Mouse (Mus musculus) liver, adult (tissue): ENCODE data around the gene Cldn3.

Source experiments
- GATA4 ChIP-seq: IDR thresholded peaks from 2 replicates; pipeline ENCODE4 v1.6.1; 2014; ENCODE audit warnings: mild to moderate bottlenecking, low read length; ENCODE audit not compliant: insufficient replicate concordance

Gene Cldn3

GRCm38 (mm10) chr5:134985633-134986297 is at the start of gene Cldn3:
Gene Cldn3 (plus strand): TSS chr5:134986214.
- TF ChIP-seq GATA4, result no peak

DNA sequence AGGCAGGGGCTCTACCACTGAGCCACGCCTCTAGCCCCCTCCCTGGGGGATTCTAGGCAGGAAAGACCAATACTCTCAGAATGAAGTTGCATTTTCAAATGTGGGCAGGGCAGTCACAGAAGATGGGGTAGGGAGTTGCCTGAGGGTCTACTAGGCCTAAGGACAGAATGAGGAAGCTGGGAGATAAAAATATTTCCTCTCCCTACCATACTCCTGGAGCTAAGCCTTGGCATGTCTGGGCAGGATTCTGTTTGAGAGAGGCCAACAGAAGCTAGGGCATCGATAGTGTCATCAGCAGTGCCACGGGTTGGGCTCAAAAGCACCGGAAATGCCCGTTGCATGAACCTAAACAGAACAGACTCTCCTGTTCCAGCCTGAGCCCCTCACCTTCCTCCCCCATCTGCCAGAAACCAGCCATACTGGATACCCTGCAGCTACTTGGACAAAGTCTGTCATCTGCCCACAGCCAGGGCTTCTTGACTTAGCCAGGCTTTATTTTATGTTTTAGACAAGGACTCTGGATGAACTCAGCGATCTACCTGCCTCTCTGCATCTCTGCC is 49.3 kb upstream of the Cldn3 start:
- TF ChIP-seq GATA4, result no peak

GRCm38 (mm10) chr5:134939069-134939468 is 46.9 kb upstream of the Cldn3 start:
- TF ChIP-seq GATA4, result no peak

- TF ChIP-seq GATA4, result no peak
Observed at GRCm38 (mm10) chr5:134941472-134942209, 44.4 kb upstream of the Cldn3 start.

- no peak for TF ChIP-seq GATA4
Observed at GRCm38 (mm10) chr5:134942740-134943139, 43.3 kb upstream of the Cldn3 start.

DNA sequence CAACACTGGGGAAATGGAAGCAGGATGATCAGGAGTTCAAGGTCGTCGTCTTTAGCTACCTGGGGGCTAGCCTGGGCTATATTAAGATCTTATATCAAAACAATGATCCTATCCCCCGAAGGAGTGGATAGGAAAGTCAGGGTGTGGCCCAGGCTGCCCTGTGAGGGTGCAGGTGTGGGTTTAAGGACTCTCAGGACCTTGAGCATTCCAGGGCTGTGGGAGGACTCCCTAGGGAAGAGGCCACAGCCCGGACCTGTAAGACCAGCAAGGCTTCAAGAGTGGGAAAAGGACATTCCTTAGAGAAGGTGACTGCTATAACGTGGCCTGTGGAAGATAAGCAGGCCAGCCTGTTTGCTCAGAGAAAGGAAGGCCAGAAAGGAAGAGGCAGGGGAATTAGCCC is 41.8 kb upstream of the Cldn3 start:
- no peak for TF ChIP-seq GATA4

DNA sequence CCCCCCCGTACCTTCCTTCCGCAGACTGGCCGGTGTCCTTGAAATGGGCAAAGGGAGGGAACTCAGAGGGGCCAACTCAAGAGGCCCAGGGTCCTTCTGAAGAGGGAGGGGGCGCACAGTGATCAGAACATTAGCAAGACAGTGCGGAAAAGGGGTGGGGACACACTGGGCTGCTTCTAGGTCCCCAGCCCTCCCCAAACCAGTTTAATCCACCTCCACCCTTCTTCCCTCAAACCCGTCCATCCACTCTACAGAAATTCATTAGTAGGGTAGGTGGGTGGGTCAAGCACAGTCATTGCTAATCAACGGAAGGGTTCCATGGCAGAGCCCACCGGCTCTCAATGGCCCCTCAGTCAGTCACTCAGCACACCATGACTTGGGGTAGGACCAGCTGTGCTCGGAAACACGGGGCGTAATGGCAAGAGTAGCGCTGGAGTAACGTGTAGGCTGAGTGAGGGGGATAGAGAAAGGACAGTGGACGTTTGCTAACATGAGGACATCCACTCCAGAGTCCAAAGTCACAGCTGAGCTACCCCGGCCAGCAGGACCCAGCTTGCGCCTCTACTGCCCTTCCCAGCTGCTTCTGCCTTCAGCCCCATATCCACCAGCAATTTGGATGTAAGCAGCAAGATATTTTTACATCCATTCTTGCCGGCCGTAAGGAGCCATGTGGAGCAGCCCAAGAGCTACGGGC is 40.6 kb upstream of the Cldn3 start:
- TF ChIP-seq GATA4, result no peak

GRCm38 (mm10) chr5:134946063-134946856 is 39.8 kb upstream of the Cldn3 start:
- no peak for TF ChIP-seq GATA4

- no peak for TF ChIP-seq GATA4
Observed at GRCm38 (mm10) chr5:134946857-134947255, 39.2 kb upstream of the Cldn3 start, which contains the start of gene Cldn4. Gene Cldn4 (minus strand): TSS chr5:134946934.

DNA sequence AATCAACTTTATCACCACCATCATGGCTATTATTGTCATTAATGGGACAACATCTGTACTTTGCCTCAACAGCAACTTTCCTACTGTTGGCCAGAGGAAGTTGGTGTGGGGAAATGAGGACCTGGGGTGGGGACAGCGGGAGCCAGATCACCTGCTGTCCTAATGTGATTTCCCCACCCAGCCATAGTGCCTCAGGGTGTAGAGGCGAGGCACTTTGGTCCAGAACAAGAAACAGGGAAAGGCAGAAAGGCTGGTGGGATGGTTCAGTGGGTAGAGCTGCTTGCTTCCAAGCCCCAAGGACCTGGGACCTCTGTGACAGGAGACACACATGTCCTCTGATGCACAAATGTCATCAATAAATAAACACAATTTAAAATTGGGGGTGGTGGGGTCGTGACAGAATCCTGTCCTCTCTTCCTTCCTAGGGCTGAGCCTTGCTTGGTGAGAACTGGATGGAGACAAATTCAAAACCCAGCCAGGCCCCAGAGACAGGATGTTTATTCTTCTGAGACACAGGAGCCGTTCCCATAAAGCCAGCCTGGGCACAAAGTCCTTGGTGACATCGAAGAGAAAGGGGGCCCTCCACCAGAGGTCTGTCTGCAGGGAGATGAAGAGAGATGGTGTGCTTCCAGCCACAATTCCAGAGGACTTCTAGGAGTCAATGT is 38.5 kb upstream of the Cldn3 start:
- TF ChIP-seq GATA4, result no peak

DNA sequence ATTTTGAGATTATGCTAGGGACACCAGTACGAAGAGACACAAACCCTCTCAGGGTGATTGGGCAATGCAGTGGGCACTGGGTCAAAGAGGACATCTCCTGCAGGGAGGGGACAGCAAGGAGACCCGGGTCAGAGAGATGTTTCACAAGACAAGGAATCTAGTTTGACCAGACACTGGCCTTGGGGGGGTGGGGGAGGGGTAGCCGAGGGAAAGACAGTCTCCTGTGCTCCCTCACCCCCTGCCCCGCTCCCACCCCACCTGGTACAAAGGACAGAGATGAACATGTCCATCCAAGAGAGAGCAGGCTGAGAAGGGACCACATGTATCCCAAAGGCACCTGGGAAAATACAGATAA is 38.0 kb upstream of the Cldn3 start:
- no peak for TF ChIP-seq GATA4

- TF ChIP-seq GATA4, result no peak
Observed at GRCm38 (mm10) chr5:134951053-134951884, 34.7 kb upstream of the Cldn3 start.

DNA sequence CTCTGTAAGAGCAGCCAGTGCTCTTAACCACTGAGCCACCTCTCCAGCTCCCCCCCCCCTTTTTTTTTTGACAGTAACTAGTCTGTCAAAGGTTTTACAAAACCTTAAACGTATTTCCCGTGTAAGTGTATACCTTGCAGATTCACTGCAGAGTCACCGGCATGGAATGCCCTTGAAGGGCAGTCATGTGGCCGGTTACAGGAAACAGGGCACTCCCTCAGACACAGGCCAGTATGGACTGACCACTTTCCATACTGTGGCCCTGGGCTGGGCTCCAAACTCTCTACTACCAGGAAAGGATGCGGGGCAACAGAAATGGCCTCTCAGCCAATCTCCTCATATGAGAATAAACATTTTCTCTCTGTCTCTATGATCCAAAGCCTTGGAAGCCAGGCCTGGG is 30.5 kb upstream of the Cldn3 start:
- TF ChIP-seq GATA4, result no peak

DNA sequence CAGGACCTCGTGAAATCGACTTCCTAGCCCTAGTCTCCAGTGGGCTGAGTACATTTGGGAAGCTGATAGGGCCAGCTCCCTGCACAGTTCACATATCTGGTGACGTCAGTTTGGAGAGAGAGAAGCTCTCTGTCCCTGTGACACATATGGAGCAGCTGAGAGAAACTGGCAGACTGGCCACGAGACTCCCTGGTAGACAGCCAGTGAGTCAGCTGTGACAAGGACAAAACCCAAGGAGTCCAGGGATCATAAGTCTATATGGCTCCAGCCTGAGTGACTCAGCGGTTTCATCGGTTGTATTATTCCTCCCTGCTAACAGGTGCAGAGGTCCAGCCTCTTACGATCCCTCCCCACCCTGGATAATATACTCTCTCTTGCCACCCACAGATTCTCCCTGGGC is 26.9 kb upstream of the Cldn3 start:
- no peak for TF ChIP-seq GATA4
